Mouse (Mus musculus) heart, adult 2 months (tissue): Measurements from ENCODE around the gene Cldn8. TPM values are rescaled to one million over a fixed set of nuclear protein-coding genes. Genes with fewer than 3 reads are reported as not detected.

Experiments used
- DNase-seq, 2 experiments: peaks; one replicate each; pipeline ENCODE4 v3.0.0; 2021
- H3K27ac ChIP-seq: fragments of 200-600 bp; 2 replicates; pipeline ENCODE4 v1.8.1; 2022
- H3K27me3 ChIP-seq: fragments of 200-500 bp; 2 replicates; pipeline ENCODE4 v1.6.1; 2012; ENCODE audit warnings: mild to moderate bottlenecking, low read length, inconsistent platforms, mixed read lengths; ENCODE audit not compliant: control insufficient read depth, insufficient read depth
- H3K36me3 ChIP-seq: fragments of 200-500 bp; 2 replicates; pipeline ENCODE4 v1.6.1; 2012; ENCODE audit warnings: low read length, inconsistent platforms; ENCODE audit not compliant: control insufficient read depth, insufficient read depth
- H3K4me1 ChIP-seq: fragments of 200-500 bp; 2 replicates; pipeline ENCODE4 v1.6.1; 2011; ENCODE audit warnings: low read length; ENCODE audit not compliant: control insufficient read depth, insufficient read depth
- H3K4me3 ChIP-seq: fragments of 200-600 bp; 2 replicates; pipeline ENCODE4 v1.8.1; 2022
- H3K79me2 ChIP-seq: fragments of 200-500 bp; replicated peaks from 2 replicates; pipeline ENCODE4 v1.6.1; 2012; ENCODE audit warnings: mild to moderate bottlenecking, inconsistent platforms, low read length, moderate library complexity, mixed read lengths; ENCODE audit not compliant: control insufficient read depth, insufficient read depth
- H3K9ac ChIP-seq: fragments of 200-500 bp; 2 replicates; pipeline ENCODE4 v1.6.1; 2012; ENCODE audit warnings: low read depth, mild to moderate bottlenecking, control low read depth, inconsistent platforms, low read length, mixed read lengths
- CTCF ChIP-seq: fragments of 200-600 bp; IDR thresholded peaks from 2 replicates; pipeline ENCODE4 v1.8.1; 2022; ENCODE audit warnings: antibody characterized with exemption, mild to moderate bottlenecking, moderate library complexity
- EP300 ChIP-seq: fragments of 200-500 bp; IDR thresholded peaks from 2 replicates; pipeline ENCODE4 v1.6.1; 2011; ENCODE audit warnings: low read depth, low read length, control low read depth; ENCODE audit not compliant: insufficient read depth
- POLR2A ChIP-seq: fragments of 200-500 bp; IDR thresholded peaks from 2 replicates; pipeline ENCODE4 v1.6.1; 2011; ENCODE audit warnings: mild to moderate bottlenecking, low read depth, low read length, control low read depth; ENCODE audit not compliant: insufficient read depth
- WGBS: fragments of 180-500 bp; shearing (Covaris S2); methylation state at CpG from one replicate; pipeline ENCODE4 v1.1.7; 2018; 5-methylcytosine and 5-hydroxymethylcytosine counted together
- intact Hi-C: fragments of 180-260 bp; cut with DNase I; formaldehyde crosslinking; loops from one replicate; pipeline ENCODE4 v1.15.1; 2025
- polyA plus RNA-seq: library from polyadenylated mRNA; depleted of rRNA; stranded (reverse); fragments of >200 nt; gene quantifications from 2 replicates; pipeline ENCODE4 v1.2.3, GENCODE M21; 2012; rRNA removed
- total RNA-seq, 2 experiments: library from RNA; stranded (reverse); gene quantifications; 2 replicates each; pipeline ENCODE4 v1.2.3; 2021

The Cldn8 gene
- total and polyA plus RNA-seq, 3 experiments: 0.10 TPM; not detected in 2

GRCm38 (mm10) chr16:88569732-88570131, 6.7 kb upstream of the Cldn8 start:
- intact Hi-C loops: no loop called here
- H3K27ac ChIP-seq: no peak overlapping the region
- H3K4me1 ChIP-seq: no peaks in the 10 kb centered on the region
- no peak for TF ChIP-seq EP300
- TF ChIP-seq POLR2A: no peak
- TF ChIP-seq CTCF: no peak
- no peak overlapping the region for H3K4me3 ChIP-seq
- H3K9ac ChIP-seq: no peak overlapping the region
- no peaks in the 10 kb centered on the region for H3K27me3 ChIP-seq
- DNase-seq: no peak
- WGBS: 56% methylated on average over 3 of the region's 3 CpGs
- no peaks in the 10 kb centered on the region for H3K36me3 ChIP-seq
- no peaks in the 10 kb centered on the region for H3K79me2 ChIP-seq

GRCm38 (mm10) chr16:88569096-88569495, 6.1 kb upstream of the Cldn8 start:
- no peaks in the 10 kb centered on the region for H3K27me3 ChIP-seq
- DNase-seq: no peak
- intact Hi-C loops: no loop called here
- no peaks in the 10 kb centered on the region for H3K36me3 ChIP-seq
- 82% methylated on average over 1 of the region's 1 CpGs for WGBS
- no peak overlapping the region for H3K4me3 ChIP-seq
- no peak overlapping the region for H3K27ac ChIP-seq
- no peaks in the 10 kb centered on the region for H3K4me1 ChIP-seq
- TF ChIP-seq POLR2A: no peak
- no peak for TF ChIP-seq CTCF
- no peak for TF ChIP-seq EP300
- no peaks in the 10 kb centered on the region for H3K79me2 ChIP-seq
- H3K9ac ChIP-seq: no peak overlapping the region

GRCm38 (mm10) chr16:88561617-88562164, 1.3 kb downstream of the Cldn8 start:
- Histone ChIP-seq H3K27me3 (no peaks in the 10 kb centered on the region), H3K9ac (no peak overlapping the region), H3K27ac (no peak overlapping the region), H3K36me3 (no peaks in the 10 kb centered on the region), H3K4me3 (no peak overlapping the region), H3K4me1 (no peaks in the 10 kb centered on the region), H3K79me2 (no peaks in the 10 kb centered on the region)
- TF ChIP-seq POLR2A (no peak), CTCF (no peak), EP300 (no peak)
- 45% methylated on average over 6 of the region's 6 CpGs for WGBS
- no peak for DNase-seq
- intact Hi-C loops: no loop called here

GRCm38 (mm10) chr16:88542488-88542887, 20.5 kb downstream of the Cldn8 start:
- intact Hi-C loops: no loop called here
- H3K4me3 ChIP-seq: no peak overlapping the region
- no peak overlapping the region for H3K9ac ChIP-seq
- WGBS: 54% methylated on average over 6 of the region's 6 CpGs
- no peak for DNase-seq
- H3K4me1 ChIP-seq: no peaks in the 10 kb centered on the region
- TF ChIP-seq CTCF: peak; percentile 42
- no peak for TF ChIP-seq POLR2A
- H3K36me3 ChIP-seq: no peaks in the 10 kb centered on the region
- no peaks in the 10 kb centered on the region for H3K79me2 ChIP-seq
- no peak overlapping the region for H3K27ac ChIP-seq
- no peaks in the 10 kb centered on the region for H3K27me3 ChIP-seq

- no peaks in the 10 kb centered on the region for H3K79me2 ChIP-seq
- H3K27me3 ChIP-seq: no peaks in the 10 kb centered on the region
- WGBS: 59% methylated on average over 3 of the region's 3 CpGs
- TF ChIP-seq POLR2A (no peak), CTCF (no peak), EP300 (no peak)
- no peak overlapping the region for H3K27ac ChIP-seq
- intact Hi-C loops: no loop called here
- H3K4me3 ChIP-seq: no peak overlapping the region
- no peaks in the 10 kb centered on the region for H3K36me3 ChIP-seq
- H3K4me1 ChIP-seq: no peaks in the 10 kb centered on the region
- no peak for DNase-seq
- H3K9ac ChIP-seq: no peak overlapping the region
These were observed 23.0 kb downstream of the Cldn8 start for GRCm38 (mm10) chr16:88539841-88540487.

- H3K27me3 ChIP-seq: no peaks in the 10 kb centered on the region
- no peak for TF ChIP-seq POLR2A
- no peak for TF ChIP-seq EP300
- no peak for TF ChIP-seq CTCF
- H3K4me3 ChIP-seq: no peak overlapping the region
- H3K27ac ChIP-seq: no peak overlapping the region
- no peak overlapping the region for H3K9ac ChIP-seq
- intact Hi-C loops: no loop called here
- no peak for DNase-seq
- H3K4me1 ChIP-seq: no peaks in the 10 kb centered on the region
- no peaks in the 10 kb centered on the region for H3K36me3 ChIP-seq
- no peaks in the 10 kb centered on the region for H3K79me2 ChIP-seq
These were observed 51.6 kb downstream of the Cldn8 start for GRCm38 (mm10) chr16:88511348-88511747.

Other genes starting within 250 kb of the Cldn8 start
- not detected for gene Cldn17, start 56.2 kb downstream of the Cldn8 start, total RNA-seq
- not detected in 2 replicates for gene Cldn17, start 56.2 kb downstream of the Cldn8 start, polyA plus RNA-seq
- gene Krtap24-1, start 49.1 kb upstream of the Cldn8 start, total RNA-seq: not detected
- not detected in 2 replicates for gene Krtap24-1, start 49.1 kb upstream of the Cldn8 start, polyA plus RNA-seq
- gene 2310079G19Rik, start 64.5 kb upstream of the Cldn8 start, total RNA-seq: not detected
- gene 2310079G19Rik, start 64.5 kb upstream of the Cldn8 start, polyA plus RNA-seq: not detected in 2 replicates
- not detected for gene Krtap26-1, start 84.6 kb upstream of the Cldn8 start, total RNA-seq
- gene Krtap26-1, start 84.6 kb upstream of the Cldn8 start, polyA plus RNA-seq: not detected in 2 replicates
- not detected for gene Krtap27-1, start 108.5 kb upstream of the Cldn8 start, total RNA-seq
- not detected in 2 replicates for gene Krtap27-1, start 108.5 kb upstream of the Cldn8 start, polyA plus RNA-seq
- gene 2310061N02Rik, start 144.8 kb upstream of the Cldn8 start, total RNA-seq: not detected
- gene 2310061N02Rik, start 144.8 kb upstream of the Cldn8 start, polyA plus RNA-seq: not detected in 2 replicates
- gene Krtap13-1, start 165.7 kb upstream of the Cldn8 start, total RNA-seq: not detected
- gene Krtap13-1, start 165.7 kb upstream of the Cldn8 start, polyA plus RNA-seq: not detected in 2 replicates
- gene Krtap13, start 188.5 kb upstream of the Cldn8 start, total RNA-seq: not detected
- gene Krtap13, start 188.5 kb upstream of the Cldn8 start, polyA plus RNA-seq: not detected in 2 replicates
- not detected for gene 2310034C09Rik, start 195.7 kb upstream of the Cldn8 start, total RNA-seq
- not detected in 2 replicates for gene 2310034C09Rik, start 195.7 kb upstream of the Cldn8 start, polyA plus RNA-seq
- gene 2310057N15Rik, start 211.0 kb upstream of the Cldn8 start, total RNA-seq: not detected
- gene 2310057N15Rik, start 211.0 kb upstream of the Cldn8 start, polyA plus RNA-seq: not detected in 2 replicates
- not detected for gene Gm5965, start 214.7 kb upstream of the Cldn8 start, total RNA-seq
- gene Gm5965, start 214.7 kb upstream of the Cldn8 start, polyA plus RNA-seq: not detected in 2 replicates
- not detected for gene Gm20741, start 249.0 kb upstream of the Cldn8 start, total RNA-seq
- gene Gm20741, start 249.0 kb upstream of the Cldn8 start, polyA plus RNA-seq: not detected in 2 replicates